Mouse (Mus musculus) heart, embryonic 13.5 days (tissue): ENCODE measurements around the gene Efs. TPM values are rescaled to one million over a fixed set of nuclear protein-coding genes. Genes with fewer than 3 reads are reported as not detected.

Experiments
- ATAC-seq: fragments of 200-750 bp; cut with Nextera tagmentation; 2 replicates; pipeline ENCODE4 v1.8.0; 2017; ENCODE audit warnings: moderate TSS enrichment; ENCODE audit not compliant: insufficient number of reproducible peaks, low FRiP score, low TSS enrichment; ENCODE audit errors: extremely low read depth
- H3K27ac ChIP-seq: fragments of 300-500 bp; sonication (generic); replicated peaks from 2 replicates; pipeline ENCODE4 v1.5.1; 2015; ENCODE audit warnings: moderate library complexity, mild to moderate bottlenecking, inconsistent platforms
- H3K27me3 ChIP-seq: fragments of 300-500 bp; sonication (generic); replicated peaks from 2 replicates; pipeline ENCODE4 v1.6.1; 2015; ENCODE audit warnings: mild to moderate bottlenecking, inconsistent platforms
- H3K36me3 ChIP-seq: fragments of 300-500 bp; sonication (generic); 2 replicates; pipeline ENCODE4 v1.6.1; 2015; ENCODE audit warnings: mild to moderate bottlenecking, inconsistent platforms
- H3K4me1 ChIP-seq: fragments of 300-500 bp; sonication (generic); 2 replicates; pipeline ENCODE4 v1.6.1; 2015; ENCODE audit warnings: inconsistent platforms
- H3K4me2 ChIP-seq: fragments of 300-500 bp; sonication (generic); 2 replicates; pipeline ENCODE4 v1.6.1; 2015; ENCODE audit warnings: inconsistent platforms, mild to moderate bottlenecking, moderate library complexity
- H3K4me3 ChIP-seq: fragments of 300-500 bp; sonication (generic); 2 replicates; pipeline ENCODE4 v1.5.1; 2015; ENCODE audit warnings: moderate library complexity, mild to moderate bottlenecking, inconsistent platforms
- H3K9ac ChIP-seq: fragments of 300-500 bp; sonication (generic); 2 replicates; pipeline ENCODE4 v1.6.1; 2015; ENCODE audit warnings: inconsistent platforms, mild to moderate bottlenecking, moderate library complexity
- H3K9me3 ChIP-seq: fragments of 300-500 bp; sonication (generic); 2 replicates; pipeline ENCODE4 v1.6.1; 2016; ENCODE audit warnings: inconsistent platforms
- WGBS: fragments of 180-500 bp; shearing (Covaris S2); methylation state at CpG from one replicate; pipeline ENCODE4 v1.1.7; 2015; ENCODE audit warnings: mixed read lengths; 5-methylcytosine and 5-hydroxymethylcytosine counted together
- polyA plus RNA-seq: library from polyadenylated mRNA; unstranded; fragments of >200 nt; fragmentation: Nextera tagmentation; extraction: Ambion mirVana; gene quantifications from 2 replicates; pipeline ENCODE4 v1.2.1, GENCODE M21; 2015

The Efs gene
- polyA plus RNA-seq, 1 experiment from 2014 or later: 13.3 TPM

DNA sequence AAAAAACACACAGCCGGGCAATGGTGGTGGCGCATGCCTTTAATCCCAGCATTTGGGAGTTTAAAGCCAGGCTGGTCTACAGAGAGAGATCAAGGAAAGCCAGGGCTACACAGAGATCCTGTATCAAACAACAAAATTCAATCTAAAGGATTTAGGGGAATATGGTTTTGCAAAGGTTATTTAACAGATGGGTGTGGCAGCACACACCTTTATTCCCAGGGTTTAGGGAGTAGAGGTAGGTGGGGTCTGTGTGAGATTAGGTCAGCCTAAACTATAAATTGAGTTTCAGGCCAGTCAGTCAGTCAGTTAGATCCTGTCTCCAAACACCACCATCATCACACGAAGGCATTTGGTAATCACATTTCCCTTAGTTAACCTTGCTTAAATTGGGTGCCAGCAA, 33.7 kb downstream of the Efs start, which contains the start of gene Pabpn1:
Pabpn1 (plus strand) TSS at position 301 of the 400 bp plus-strand sequence.
- Histone ChIP-seq H3K9ac (peak within 1 kb of the TSS; percentile 76), H3K4me2 (peak within 1 kb of the TSS; percentile 68), H3K9me3 (no peaks in the 10 kb centered on the region), H3K4me3 (peak within 1 kb of the TSS; percentile 94), H3K36me3 (peaks cover 23% of the 10 kb centered on the region), H3K27me3 (no peaks in the 10 kb centered on the region), H3K4me1 (peaks cover 30% of the 10 kb centered on the region), H3K27ac (peak within 1 kb of the TSS; percentile 87)
- 94% methylated on average over 3 of the region's 3 CpGs for WGBS
- no peak for ATAC-seq

DNA sequence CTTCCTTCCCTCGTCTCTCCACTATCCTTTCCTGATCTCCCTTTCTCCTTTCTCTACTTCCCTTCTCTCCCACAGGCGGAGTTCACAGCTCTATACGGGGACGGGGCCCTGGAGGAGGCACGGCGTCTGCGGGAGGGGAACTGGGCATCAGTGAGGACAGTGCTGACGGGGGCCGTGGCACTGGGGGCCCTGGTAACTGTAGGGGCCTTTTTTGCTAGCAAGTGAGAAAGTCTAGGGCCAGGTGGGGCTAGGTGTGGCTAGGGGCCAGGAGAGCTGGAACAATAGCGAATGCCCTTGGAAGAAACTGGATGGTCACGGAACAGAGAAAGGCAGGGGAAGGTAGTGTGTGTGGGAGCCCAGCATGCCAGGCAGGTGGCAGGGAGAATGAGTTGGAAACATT, 40.6 kb downstream of the Efs start:
- H3K4me2 ChIP-seq: peak overlapping the region; percentile 79; the same call in 1 of the 2 replicates
- WGBS: 90% methylated on average over 11 of the region's 11 CpGs
- peak overlapping the region; percentile 24; the same call in 1 of the 2 replicates for H3K9ac ChIP-seq
- H3K27ac ChIP-seq: no peak overlapping the region
- H3K4me3 ChIP-seq: no peak overlapping the region
- H3K27me3 ChIP-seq: no peaks in the 10 kb centered on the region
- H3K9me3 ChIP-seq: no peaks in the 10 kb centered on the region
- H3K36me3 ChIP-seq: peaks cover 28% of the 10 kb centered on the region
- ATAC-seq: no peak
- H3K4me1 ChIP-seq: peaks cover 25% of the 10 kb centered on the region

DNA sequence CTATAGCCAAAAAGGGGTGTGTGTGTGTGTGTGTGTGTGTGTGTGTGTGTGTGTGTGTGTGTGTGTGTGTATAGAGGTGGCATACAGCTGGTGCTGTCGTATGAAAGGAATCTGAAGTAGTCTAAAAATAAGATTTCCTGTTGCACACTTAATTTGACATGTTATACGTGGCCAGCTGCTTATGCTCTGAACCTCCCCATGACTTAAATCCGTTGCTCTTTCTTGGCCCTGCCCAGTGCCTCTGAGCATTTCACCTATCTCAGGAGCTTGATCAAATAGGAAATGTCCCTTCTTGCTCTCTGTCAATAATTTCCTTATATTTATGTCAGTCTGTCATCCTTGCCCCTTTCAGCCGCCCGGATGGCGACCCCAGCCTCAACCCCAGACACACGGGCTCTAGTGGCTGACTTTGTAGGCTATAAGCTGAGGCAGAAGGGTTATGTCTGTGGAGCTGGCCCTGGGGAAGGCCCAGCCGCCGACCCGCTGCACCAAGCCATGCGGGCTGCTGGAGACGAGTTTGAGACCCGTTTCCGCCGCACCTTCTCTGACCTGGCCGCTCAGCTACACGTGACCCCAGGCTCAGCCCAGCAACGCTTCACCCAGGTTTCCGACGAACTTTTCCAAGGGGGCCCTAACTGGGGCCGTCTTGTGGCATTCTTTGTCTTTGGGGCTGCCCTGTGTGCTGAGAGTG, 41.8 kb downstream of the Efs start:
- peak overlapping the region; percentile 95 for H3K9ac ChIP-seq
- H3K36me3 ChIP-seq: peaks cover 28% of the 10 kb centered on the region
- ATAC-seq: no peak
- peak overlapping the region; percentile 79 for H3K4me2 ChIP-seq
- H3K27me3 ChIP-seq: no peaks in the 10 kb centered on the region
- H3K27ac ChIP-seq: peak overlapping the region; percentile 97
- 31% methylated on average over 21 of the region's 21 CpGs for WGBS
- peaks cover 25% of the 10 kb centered on the region for H3K4me1 ChIP-seq
- H3K4me3 ChIP-seq: peak overlapping the region; percentile 82
- no peaks in the 10 kb centered on the region for H3K9me3 ChIP-seq

DNA sequence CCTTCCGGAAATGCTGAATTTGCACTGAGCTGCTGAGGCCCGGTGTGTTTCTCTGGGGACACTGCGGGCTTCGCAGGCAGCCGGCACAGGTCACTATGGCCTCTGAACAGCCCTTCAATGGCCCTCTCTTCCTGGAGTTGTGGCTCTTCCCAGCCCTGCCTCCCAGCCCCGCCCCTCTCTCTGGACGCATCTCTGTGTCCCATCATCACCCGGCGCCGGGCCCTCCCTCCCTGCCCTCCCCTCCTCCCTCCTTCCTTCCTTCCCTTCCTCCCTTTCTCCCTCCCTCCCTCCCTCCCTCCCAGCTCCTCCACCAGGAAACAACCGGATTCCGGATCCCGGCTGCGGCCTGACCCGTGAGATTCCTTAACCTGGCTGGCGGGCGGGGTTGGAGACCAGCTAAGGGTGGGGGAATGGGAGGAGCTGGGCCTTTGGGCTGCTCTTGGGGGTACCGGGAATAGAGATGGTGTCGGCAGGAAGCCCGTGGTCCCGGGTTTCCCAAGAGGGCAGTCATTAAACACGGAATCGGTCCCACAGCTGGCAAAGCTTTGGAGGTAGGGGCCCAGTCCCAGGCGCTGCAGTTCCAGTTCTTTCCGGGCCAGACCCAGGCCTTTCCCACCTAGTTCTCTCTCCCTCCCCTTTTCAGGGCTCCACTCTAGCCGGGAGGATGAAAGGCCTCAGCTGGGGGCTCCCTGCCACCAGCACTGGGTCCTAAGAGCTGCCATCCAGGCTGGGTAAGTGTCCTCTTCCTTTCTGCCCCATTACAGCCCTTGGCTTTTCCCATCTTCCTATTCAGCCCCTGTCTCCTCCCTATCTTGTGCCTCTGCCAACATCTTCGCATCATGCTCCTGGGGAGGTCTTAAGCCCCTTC, 42.5 kb downstream of the Efs start, which contains the start of the genes Bcl2l2 and Gm20521:
Bcl2l2 (plus strand) TSS at position 224 of the 868 bp plus-strand sequence.
Gm20521 (plus strand) TSS at position 288 of the 868 bp plus-strand sequence.
- peak; percentile 79 for ATAC-seq

GRCm38 (mm10) chr14:54877048-54877715, 48.7 kb downstream of the Efs start, which contains the start of gene Ppp1r3e:
TSS of gene Ppp1r3e (minus strand) at chr14:54877550.
- Histone ChIP-seq H3K27ac (peak within 1 kb of the TSS; percentile 83), H3K9me3 (no peaks in the 10 kb centered on the region), H3K9ac (peak within 1 kb of the TSS; percentile 83), H3K4me1 (peaks cover 17% of the 10 kb centered on the region), H3K4me3 (peak within 1 kb of the TSS; percentile 66), H3K4me2 (peak within 1 kb of the TSS; percentile 99), H3K27me3 (peaks cover 8% of the 10 kb centered on the region; the same call in 1 of the 2 replicates), H3K36me3 (no peaks in the 10 kb centered on the region)
- peak; percentile 59; the same call in 1 of the 2 replicates for ATAC-seq
- under 1% methylated on average over 55 of the region's 61 CpGs for WGBS

More for the DNA sequence above, 42.5 kb downstream of the Efs start, which contains the start of the genes Bcl2l2 and Gm20521:
- Histone ChIP-seq H3K4me1 (peaks cover 25% of the 10 kb centered on the region), H3K4me2 (peak within 1 kb of the TSS; percentile 79), H3K4me3 (peak within 1 kb of the TSS; percentile 82), H3K9me3 (no peaks in the 10 kb centered on the region), H3K27me3 (0 out of 2 replicates have a peak, but pooled peaks cover 3% of the 10 kb centered on the region), H3K27ac (peak within 1 kb of the TSS; percentile 97), H3K36me3 (peaks cover 28% of the 10 kb centered on the region), H3K9ac (peak within 1 kb of the TSS; percentile 95)
- under 1% methylated on average over 27 of the region's 27 CpGs for WGBS

DNA sequence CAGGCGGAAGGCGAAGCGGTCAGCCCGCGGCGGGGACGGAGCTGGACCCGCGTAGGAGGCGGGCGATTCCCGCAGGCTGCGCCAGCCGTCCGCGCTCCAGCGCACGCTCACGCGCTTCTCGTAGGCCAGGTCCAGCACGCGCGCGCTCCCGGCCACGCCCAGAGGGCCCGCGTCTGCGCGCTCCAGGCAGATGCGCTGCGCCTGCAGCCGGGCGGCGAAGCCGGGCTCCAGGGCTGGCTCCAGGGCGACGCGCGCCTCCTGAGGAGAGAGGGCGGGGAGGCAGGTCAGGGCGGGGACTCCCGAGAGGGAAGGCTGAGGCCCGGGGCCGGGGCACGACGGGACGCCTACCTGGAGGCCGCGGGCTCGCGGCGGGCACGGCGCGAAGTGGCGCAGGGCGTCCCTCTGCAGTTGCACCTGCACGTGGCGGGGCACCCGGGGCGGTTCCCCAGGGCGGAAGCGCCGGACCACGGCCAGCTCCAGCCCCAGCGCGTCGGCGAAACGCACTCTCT, 49.3 kb downstream of the Efs start:
- under 1% methylated on average over 70 of the region's 72 CpGs for WGBS
- ATAC-seq: peak; percentile 83

DNA sequence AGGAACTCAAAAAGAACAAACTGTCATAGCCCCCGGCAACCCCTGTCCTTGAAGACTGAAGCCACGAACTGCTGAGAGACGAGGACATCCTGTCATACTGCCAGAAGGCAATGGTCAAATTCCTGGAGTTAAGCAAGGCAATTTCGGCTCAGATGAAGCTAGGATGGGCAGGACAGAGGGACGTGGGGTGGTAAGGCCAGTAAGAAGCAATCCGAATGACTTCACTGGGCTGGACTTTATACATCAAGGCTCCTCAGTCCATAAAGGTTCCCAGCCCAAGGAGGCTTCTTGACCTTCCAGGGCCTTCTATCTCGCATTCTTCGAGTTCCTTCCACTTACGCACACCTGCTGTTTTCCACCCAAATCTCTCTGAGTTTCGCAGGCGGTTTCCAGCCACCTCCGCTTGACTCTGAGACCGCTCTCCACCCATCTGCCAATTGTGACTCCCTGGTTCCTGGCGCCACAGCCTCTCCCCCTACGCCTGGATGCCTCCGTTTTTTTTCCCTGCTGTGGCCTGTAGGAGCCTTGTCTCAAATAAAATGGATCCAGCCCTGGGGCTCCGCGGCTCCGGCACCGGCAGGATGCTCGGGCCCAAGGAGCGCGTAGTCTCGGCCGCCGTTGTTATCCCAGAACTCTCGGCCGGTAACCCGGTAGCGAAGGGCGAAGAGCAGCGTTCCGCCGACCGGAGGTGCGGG, 49.9 kb downstream of the Efs start:
- ATAC-seq: no peak
- peak overlapping the region; percentile 83 for H3K27ac ChIP-seq
- peaks cover 17% of the 10 kb centered on the region for H3K4me1 ChIP-seq
- no peaks in the 10 kb centered on the region for H3K9me3 ChIP-seq
- peak overlapping the region; percentile 83 for H3K9ac ChIP-seq
- WGBS: 2% methylated on average over 36 of the region's 36 CpGs
- peak overlapping the region; percentile 99 for H3K4me2 ChIP-seq
- H3K36me3 ChIP-seq: no peaks in the 10 kb centered on the region
- peak overlapping the region; percentile 66 for H3K4me3 ChIP-seq
- peaks cover 8% of the 10 kb centered on the region; the same call in 1 of the 2 replicates for H3K27me3 ChIP-seq

More for the DNA sequence above, 49.3 kb downstream of the Efs start:
- Histone ChIP-seq H3K9me3 (no peaks in the 10 kb centered on the region), H3K4me1 (peaks cover 17% of the 10 kb centered on the region), H3K4me3 (peak overlapping the region; percentile 66), H3K4me2 (peak overlapping the region; percentile 99), H3K27me3 (peaks cover 8% of the 10 kb centered on the region; the same call in 1 of the 2 replicates), H3K9ac (peak overlapping the region; percentile 83), H3K27ac (peak overlapping the region; percentile 83), H3K36me3 (no peaks in the 10 kb centered on the region)

GRCm38 (mm10) chr14:54874165-54874564, 51.8 kb downstream of the Efs start:
- H3K4me1 ChIP-seq: peaks cover 17% of the 10 kb centered on the region
- H3K4me3 ChIP-seq: no peak overlapping the region
- no peak overlapping the region for H3K4me2 ChIP-seq
- 83% methylated on average over 3 of the region's 3 CpGs for WGBS
- no peak overlapping the region for H3K27ac ChIP-seq
- peaks cover 8% of the 10 kb centered on the region; the same call in 1 of the 2 replicates for H3K27me3 ChIP-seq
- no peaks in the 10 kb centered on the region for H3K36me3 ChIP-seq
- ATAC-seq: no peak
- no peak overlapping the region for H3K9ac ChIP-seq
- H3K9me3 ChIP-seq: no peaks in the 10 kb centered on the region

- WGBS: 78% methylated on average over 5 of the region's 5 CpGs
- Histone ChIP-seq H3K4me3 (no peak within 1 kb of the TSS), H3K36me3 (no peaks in the 10 kb centered on the region), H3K4me1 (peaks cover 6% of the 10 kb centered on the region), H3K27ac (no peak within 1 kb of the TSS), H3K9ac (no peak within 1 kb of the TSS), H3K9me3 (no peaks in the 10 kb centered on the region), H3K4me2 (no peak within 1 kb of the TSS), H3K27me3 (peaks cover 3% of the 10 kb centered on the region; the same call in 1 of the 2 replicates)
- ATAC-seq: no peak
These were observed 55.1 kb downstream of the Efs start, which contains the start of gene Homez for GRCm38 (mm10) chr14:54870861-54871260. TSS of gene Homez (minus strand) at chr14:54870961.

DNA sequence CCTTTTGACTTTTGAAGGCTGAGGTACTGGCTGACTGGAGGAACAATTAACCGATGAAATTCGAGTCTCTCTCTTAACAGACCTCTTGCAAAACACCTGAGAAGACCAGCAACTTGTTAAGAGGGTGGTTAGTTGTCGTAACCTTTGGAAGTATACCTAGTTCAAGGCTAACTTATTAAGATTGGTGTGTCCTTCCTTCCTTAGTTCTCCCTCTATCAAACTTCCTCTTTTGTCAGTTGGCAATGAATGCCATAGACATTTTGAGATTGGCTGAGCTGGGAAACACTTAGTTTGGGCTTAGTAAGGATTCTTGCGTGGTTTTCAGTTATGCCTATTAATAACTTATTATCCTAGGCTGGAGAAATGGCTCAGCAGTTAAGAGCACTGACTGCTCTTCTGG, 57.9 kb downstream of the Efs start:
- WGBS: 80% methylated on average over 4 of the region's 4 CpGs
- ATAC-seq: no peak
- no peak overlapping the region for H3K9ac ChIP-seq

More for the DNA sequence above, 57.9 kb downstream of the Efs start:
- Histone ChIP-seq H3K27me3 (no peaks in the 10 kb centered on the region; the same call in 1 of the 2 replicates), H3K9me3 (no peaks in the 10 kb centered on the region), H3K4me1 (peaks cover 7% of the 10 kb centered on the region), H3K4me3 (no peak overlapping the region), H3K36me3 (no peaks in the 10 kb centered on the region), H3K4me2 (no peak overlapping the region), H3K27ac (no peak overlapping the region)
